Mouse (Mus musculus) heart, postnatal 0 days (tissue): ENCODE data around the gene Pcnx2. TPM values are rescaled to one million over a fixed set of nuclear protein-coding genes. Genes with fewer than 3 reads are reported as not detected.

ENCODE experiments used
- ATAC-seq: fragments of 200-750 bp; cut with Nextera tagmentation; 2 replicates; pipeline ENCODE4 v1.8.0; 2017; ENCODE audit warnings: low read depth, moderate number of reproducible peaks, moderate library complexity; ENCODE audit not compliant: insufficient read depth
- DNase-seq: peaks from one replicate; pipeline ENCODE4 v3.0.0-alpha.2; 2016; ENCODE audit warnings: low spot score
- H3K27ac ChIP-seq: fragments of 300-500 bp; sonication (generic); 2 replicates; pipeline ENCODE4 v1.5.1; 2014; ENCODE audit warnings: low read depth, mild to moderate bottlenecking
- H3K27me3 ChIP-seq: fragments of 300-500 bp; sonication (generic); 2 replicates; pipeline ENCODE4 v1.6.1; 2014; ENCODE audit warnings: low read length, mixed read lengths; ENCODE audit not compliant: control insufficient read depth, insufficient read depth
- H3K36me3 ChIP-seq: fragments of 300-500 bp; sonication (generic); replicated peaks from 2 replicates; pipeline ENCODE4 v1.6.1; 2014; ENCODE audit warnings: low read length, mixed read lengths; ENCODE audit not compliant: control insufficient read depth, insufficient read depth
- H3K4me1 ChIP-seq: fragments of 300-500 bp; sonication (generic); 2 replicates; pipeline ENCODE4 v1.6.1; 2014; ENCODE audit warnings: antibody characterized with exemption; ENCODE audit not compliant: control insufficient read depth, insufficient read depth
- H3K4me2 ChIP-seq: fragments of 300-500 bp; sonication (generic); 2 replicates; pipeline ENCODE4 v1.6.1; 2014; ENCODE audit warnings: low read depth, mild to moderate bottlenecking, low read length, moderate library complexity
- H3K4me3 ChIP-seq: fragments of 300-500 bp; sonication (generic); 2 replicates; pipeline ENCODE4 v1.5.1; 2014; ENCODE audit warnings: low read depth, low read length
- H3K9ac ChIP-seq: fragments of 300-500 bp; sonication (generic); replicated peaks from 2 replicates; pipeline ENCODE4 v1.6.1; 2014; ENCODE audit warnings: low read depth, low read length, mixed read lengths
- H3K9me3 ChIP-seq: fragments of 300-500 bp; sonication (generic); replicated peaks from 2 replicates; pipeline ENCODE4 v1.6.1; 2016; ENCODE audit warnings: low read length; ENCODE audit not compliant: control insufficient read depth
- CTCF ChIP-seq: IDR thresholded peaks from 2 replicates; pipeline ENCODE4 v1.5.1; 2016; ENCODE audit warnings: antibody characterized with exemption, control low read depth, low read depth
- EP300 ChIP-seq: IDR thresholded peaks from 2 replicates; pipeline ENCODE4 v1.6.1; 2016; ENCODE audit warnings: antibody characterized with exemption, low read depth
- WGBS: fragments of 180-500 bp; shearing (Covaris S2); extraction: QIAGEN DNeasy Blood & Tissue Kit; methylation state at CpG from one replicate; pipeline ENCODE4 v1.1.7; 2014; 5-methylcytosine and 5-hydroxymethylcytosine counted together
- polyA plus RNA-seq: library from polyadenylated mRNA; unstranded; fragments of >200 nt; fragmentation: Nextera tagmentation; extraction: Ambion mirVana; gene quantifications from 2 replicates; pipeline ENCODE4 v1.2.1, GENCODE M21; 2015
- total RNA-seq: library from RNA; depleted of rRNA; stranded (reverse); fragments of >200 nt; gene quantifications from 2 replicates; pipeline ENCODE4 v1.2.3, GENCODE M21; 2014; ENCODE audit warnings: low replicate concordance

The Pcnx2 gene
- total and polyA plus RNA-seq, 2 experiments from 2014 or later, result 0.04 to 0.16 TPM

- no peak for TF ChIP-seq EP300
- no peak for TF ChIP-seq CTCF
- no peak overlapping the region for H3K27ac ChIP-seq
Measured at GRCm38 (mm10) chr8:125796970-125797369, 101.1 kb downstream of the Pcnx2 start.

GRCm38 (mm10) chr8:125795341-125795740 lies 102.8 kb downstream of the Pcnx2 start:
- Histone ChIP-seq H3K4me2 (no peak overlapping the region), H3K4me1 (peaks cover 13% of the 10 kb centered on the region), H3K27me3 (no peaks in the 10 kb centered on the region), H3K36me3 (no peaks in the 10 kb centered on the region), H3K4me3 (no peak overlapping the region), H3K27ac (no peak overlapping the region), H3K9me3 (no peaks in the 10 kb centered on the region), H3K9ac (no peak overlapping the region)
- 57% methylated on average over 2 of the region's 2 CpGs for WGBS
- ATAC-seq, result no peak
- no peak for DNase-seq
- TF ChIP-seq EP300 (no peak), CTCF (no peak)

More at GRCm38 (mm10) chr8:125796970-125797369, 101.1 kb downstream of the Pcnx2 start:
- H3K9ac ChIP-seq, result no peak overlapping the region
- no peak overlapping the region for H3K4me2 ChIP-seq
- no peaks in the 10 kb centered on the region for H3K27me3 ChIP-seq
- H3K4me3 ChIP-seq, result no peak overlapping the region
- DNase-seq (no peak), ATAC-seq (no peak)
- WGBS, result 92% methylated on average over 2 of the region's 2 CpGs
- H3K36me3 ChIP-seq, result no peaks in the 10 kb centered on the region
- peaks cover 6% of the 10 kb centered on the region; the same call in 1 of the 2 replicates for H3K4me1 ChIP-seq
- no peaks in the 10 kb centered on the region for H3K9me3 ChIP-seq

GRCm38 (mm10) chr8:125792816-125793455 lies 105.2 kb downstream of the Pcnx2 start:
- H3K4me3 ChIP-seq, result no peak overlapping the region
- H3K27me3 ChIP-seq, result no peaks in the 10 kb centered on the region
- no peak overlapping the region for H3K9ac ChIP-seq
- H3K36me3 ChIP-seq, result no peaks in the 10 kb centered on the region
- peaks cover 13% of the 10 kb centered on the region for H3K4me1 ChIP-seq
- no peak for DNase-seq
- H3K9me3 ChIP-seq, result no peaks in the 10 kb centered on the region
- H3K27ac ChIP-seq, result no peak overlapping the region
- TF ChIP-seq EP300, result no peak
- no peak for TF ChIP-seq CTCF
- ATAC-seq, result no peak
- no peak overlapping the region for H3K4me2 ChIP-seq
- WGBS, result 42% methylated on average over 9 of the region's 9 CpGs

- no peak for ATAC-seq
- H3K36me3 ChIP-seq, result no peaks in the 10 kb centered on the region
- peaks cover 6% of the 10 kb centered on the region for H3K4me1 ChIP-seq
- no peaks in the 10 kb centered on the region for H3K9me3 ChIP-seq
- H3K4me2 ChIP-seq, result no peak overlapping the region
- no peak overlapping the region for H3K4me3 ChIP-seq
- H3K27ac ChIP-seq, result no peak overlapping the region
- WGBS, result 43% methylated on average over 7 of the region's 7 CpGs
- DNase-seq, result no peak
- H3K27me3 ChIP-seq, result no peaks in the 10 kb centered on the region
- TF ChIP-seq EP300 (no peak), CTCF (no peak)
- no peak overlapping the region for H3K9ac ChIP-seq
Measured at GRCm38 (mm10) chr8:125786886-125787285, 111.2 kb downstream of the Pcnx2 start.

GRCm38 (mm10) chr8:125782161-125782560 lies 116.0 kb downstream of the Pcnx2 start:
- H3K9me3 ChIP-seq, result no peaks in the 10 kb centered on the region
- 64% methylated on average over 3 of the region's 3 CpGs for WGBS
- H3K9ac ChIP-seq, result no peak overlapping the region
- H3K4me1 ChIP-seq, result no peaks in the 10 kb centered on the region
- ATAC-seq (no peak), DNase-seq (no peak)
- no peak for TF ChIP-seq EP300
- TF ChIP-seq CTCF, result no peak
- H3K27me3 ChIP-seq, result no peaks in the 10 kb centered on the region
- H3K36me3 ChIP-seq, result no peaks in the 10 kb centered on the region
- no peak overlapping the region for H3K4me2 ChIP-seq
- H3K4me3 ChIP-seq, result no peak overlapping the region
- H3K27ac ChIP-seq, result no peak overlapping the region

GRCm38 (mm10) chr8:125779656-125780055 lies 118.5 kb downstream of the Pcnx2 start:
- Histone ChIP-seq H3K27ac (no peak overlapping the region), H3K4me3 (no peak overlapping the region), H3K9me3 (no peaks in the 10 kb centered on the region), H3K4me2 (no peak overlapping the region), H3K27me3 (no peaks in the 10 kb centered on the region), H3K9ac (no peak overlapping the region), H3K4me1 (no peaks in the 10 kb centered on the region), H3K36me3 (no peaks in the 10 kb centered on the region)
- ATAC-seq (no peak), DNase-seq (no peak)
- TF ChIP-seq EP300 (no peak), CTCF (no peak)
- 56% methylated on average over 8 of the region's 8 CpGs for WGBS
